Mouse (Mus musculus): ENCODE measurements around the gene Per3.

Per3 gene

DNA sequence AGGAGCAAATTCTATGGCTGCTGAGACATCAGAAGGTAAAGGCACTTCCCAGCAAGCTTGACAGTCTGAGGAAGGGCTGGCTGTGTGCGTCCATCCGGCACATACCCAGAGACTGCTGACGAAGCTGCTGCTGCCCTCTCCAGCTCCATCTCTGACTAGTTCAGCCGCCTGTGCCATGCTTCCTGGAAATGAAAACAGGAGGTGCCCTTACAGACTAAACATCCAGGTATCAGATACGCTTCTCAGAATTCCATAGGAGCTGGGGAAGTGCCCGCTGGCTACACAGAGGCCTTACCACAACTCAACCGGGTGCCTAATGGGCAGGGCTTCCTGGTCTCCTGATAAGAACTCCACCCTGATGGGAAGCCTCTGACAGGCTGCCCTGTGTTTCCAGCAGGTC, 85.9 kb downstream of the Per3 start:
- DNase-seq (ENCODE audit: low read depth, low spot score), result no peak

DNA sequence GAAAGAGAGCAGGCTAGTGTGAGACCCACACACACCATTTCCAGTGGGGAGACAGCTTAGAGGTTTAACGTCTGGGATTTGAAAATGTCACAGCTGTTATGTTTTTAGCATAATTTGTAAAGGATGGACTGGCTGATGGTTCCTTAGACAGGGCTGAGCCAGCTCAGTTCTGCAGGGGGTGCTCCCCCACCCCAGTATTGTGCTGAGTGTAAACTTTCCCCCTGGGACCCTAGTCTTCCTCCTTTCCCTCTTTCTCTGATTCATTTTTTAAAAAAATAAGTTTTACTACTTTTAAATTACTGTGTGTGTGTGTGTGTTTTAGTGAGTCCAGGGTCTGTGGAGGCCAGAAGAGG, 87.4 kb downstream of the Per3 start:
- no peak for DNase-seq (ENCODE audit: low read depth, low spot score)

DNA sequence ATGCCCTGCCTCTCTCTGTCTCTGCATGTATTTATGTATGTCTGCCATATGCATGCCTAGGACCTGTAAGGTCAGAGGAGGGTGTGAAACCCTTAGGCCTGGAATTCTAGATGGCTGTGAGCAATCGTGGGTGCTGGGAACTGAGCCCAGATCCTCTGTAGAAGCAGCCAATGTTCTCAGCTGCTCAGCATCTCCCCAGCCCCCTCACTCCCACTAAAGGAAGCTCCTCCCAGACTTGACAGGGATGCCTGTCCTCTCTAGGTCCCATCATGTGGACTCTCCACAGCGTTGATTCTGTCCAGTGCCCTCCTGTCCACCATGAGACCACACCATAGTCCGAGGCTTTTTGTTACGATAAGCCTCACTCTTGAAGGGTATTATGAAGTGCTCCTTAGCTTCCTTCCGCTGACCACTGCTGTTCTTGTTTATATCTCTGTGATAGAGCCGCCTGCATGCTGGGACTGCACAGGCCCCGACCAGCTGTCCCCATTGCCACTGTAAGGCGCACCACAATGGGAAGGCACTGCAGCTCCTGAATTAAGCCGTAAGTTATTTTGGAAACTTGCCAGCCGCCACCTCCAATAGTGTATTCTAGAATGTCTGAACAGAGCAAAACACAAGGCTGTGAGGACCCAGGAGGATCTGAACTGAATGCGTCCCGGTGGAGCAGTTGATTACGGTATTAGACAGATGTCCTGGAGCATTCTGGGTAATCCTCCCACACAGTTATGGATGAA, 87.9 kb downstream of the Per3 start:
- DNase-seq (ENCODE audit: low read depth, low spot score), result no peak

All from CD4-positive, CD25-positive, alpha-beta regulatory T cell, adult 2 months (primary cell).